Mouse (Mus musculus) olfactory bulb, adult 2 months (tissue): ENCODE data around the gene Tom1l1.
A peak's percentile ranks its signal among the peaks of the same experiment; 100 is the strongest.

Source experiments
- CTCF ChIP-seq: fragments of 200-500 bp; IDR thresholded peaks from 2 replicates; pipeline ENCODE4 v1.5.1; 2012; ENCODE audit warnings: low read depth, mild to moderate bottlenecking, low read length, moderate library complexity; ENCODE audit not compliant: insufficient read depth
- POLR2A ChIP-seq: fragments of 200-500 bp; IDR thresholded peaks from 2 replicates; pipeline ENCODE4 v1.6.1; 2012; ENCODE audit warnings: mild to moderate bottlenecking, low read depth, low read length, moderate library complexity; ENCODE audit not compliant: insufficient read depth

GRCm38 (mm10) chr11:90637440-90638311 is 50.5 kb downstream of the Tom1l1 start, which contains the start of the genes Stxbp4 and Cox11:
- TF ChIP-seq POLR2A, result peak; percentile 93
- TF ChIP-seq CTCF, result peak; percentile 61
